Mouse (Mus musculus) lung, postnatal 0 days (tissue): ENCODE measurements at regions not wholly inside any gene's neighbourhood (a gene's known extent, or its start where the extent isn't known, plus 50 kb on each side); places are given as distances from the start of the nearest gene placed in this dataset.
A peak's percentile ranks its signal among the peaks of the same experiment; 100 is the strongest.

Experiments used
- ATAC-seq: fragments of 200-750 bp; cut with Nextera tagmentation; 2 replicates; pipeline ENCODE4 v1.8.0; 2017; ENCODE audit warnings: moderate library complexity
- DNase-seq: peaks from one replicate; pipeline ENCODE4 v3.0.0-alpha.2; 2016; ENCODE audit warnings: low spot score
- H3K27ac ChIP-seq: fragments of 300-500 bp; sonication (generic); 2 replicates; pipeline ENCODE4 v1.5.1; 2014; ENCODE audit warnings: antibody characterized with exemption, mild to moderate bottlenecking, low read length, mixed read lengths
- H3K27me3 ChIP-seq: fragments of 300-500 bp; sonication (generic); replicated peaks from 2 replicates; pipeline ENCODE4 v1.6.1; 2014; ENCODE audit warnings: low read length, mixed read lengths; ENCODE audit not compliant: insufficient read depth
- H3K36me3 ChIP-seq: fragments of 300-500 bp; sonication (generic); 2 replicates; pipeline ENCODE4 v1.6.1; 2014; ENCODE audit warnings: low read length, mixed read lengths; ENCODE audit not compliant: insufficient read depth
- H3K4me1 ChIP-seq: fragments of 300-500 bp; sonication (generic); 2 replicates; pipeline ENCODE4 v1.6.1; 2014; ENCODE audit warnings: antibody characterized with exemption, low read depth, low read length, mixed read lengths; ENCODE audit not compliant: insufficient read depth
- H3K4me2 ChIP-seq: fragments of 300-500 bp; sonication (generic); replicated peaks from 2 replicates; pipeline ENCODE4 v1.6.1; 2014; ENCODE audit warnings: low read depth, mild to moderate bottlenecking, low read length, moderate library complexity, mixed read lengths
- H3K4me3 ChIP-seq: fragments of 300-500 bp; sonication (generic); 2 replicates; pipeline ENCODE4 v1.5.1; 2014; ENCODE audit warnings: low read depth, low read length
- H3K9ac ChIP-seq: fragments of 300-500 bp; sonication (generic); replicated peaks from 2 replicates; pipeline ENCODE4 v1.6.1; 2014; ENCODE audit warnings: low read depth, mild to moderate bottlenecking
- H3K9me3 ChIP-seq: fragments of 300-500 bp; sonication (generic); 2 replicates; pipeline ENCODE4 v1.6.1; 2016; ENCODE audit warnings: low read length, mixed read lengths
- CTCF ChIP-seq: IDR thresholded peaks from 2 replicates; pipeline ENCODE4 v1.5.1; 2016; ENCODE audit warnings: antibody characterized with exemption, mild to moderate bottlenecking
- EP300 ChIP-seq: IDR thresholded peaks from 2 replicates; pipeline ENCODE4 v1.6.1; 2016; ENCODE audit warnings: antibody characterized with exemption, mild to moderate bottlenecking, control low read depth
- WGBS: fragments of 180-500 bp; shearing (Covaris S2); extraction: QIAGEN DNeasy Blood & Tissue Kit; methylation state at CpG from one replicate; pipeline ENCODE4 v1.1.7; 2014; 5-methylcytosine and 5-hydroxymethylcytosine counted together

DNA sequence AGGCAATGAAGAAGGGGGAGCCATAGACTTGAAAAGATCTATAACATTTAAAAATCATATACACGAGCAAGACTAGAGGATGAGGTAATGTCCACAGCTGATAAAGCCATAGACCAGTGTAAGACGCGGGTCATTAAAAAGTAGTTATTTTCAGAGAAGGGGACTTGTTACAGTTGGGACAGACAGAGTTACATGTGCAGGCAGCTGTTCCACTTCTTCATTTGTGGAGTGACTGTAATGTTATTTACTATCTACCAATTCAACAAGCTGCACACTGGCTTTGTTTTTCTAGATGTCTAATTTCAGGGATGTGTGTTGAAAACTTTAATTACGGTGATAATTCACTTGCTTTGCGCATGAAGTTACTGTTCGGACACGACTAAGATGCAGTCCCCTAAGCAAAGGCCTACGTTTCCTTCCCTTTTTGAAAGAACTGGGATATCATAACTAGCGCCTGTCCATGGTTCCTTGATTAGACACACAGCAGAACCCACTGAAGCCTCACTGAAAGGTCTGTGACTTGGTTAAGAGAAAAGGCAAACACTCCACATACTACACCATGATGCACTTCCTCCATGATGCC, 320.7 kb upstream of the Clint1 start:
- TF ChIP-seq EP300 (no peak), CTCF (no peak)
- no peaks in the 10 kb centered on the region for H3K9me3 ChIP-seq
- ATAC-seq (no peak), DNase-seq (no peak)
- no peaks in the 10 kb centered on the region for H3K27me3 ChIP-seq
- no peak overlapping the region for H3K4me2 ChIP-seq
- no peak overlapping the region for H3K4me3 ChIP-seq
- no peaks in the 10 kb centered on the region for H3K4me1 ChIP-seq
- H3K27ac ChIP-seq: no peak overlapping the region
- WGBS: 87% methylated on average over 9 of the region's 9 CpGs
- no peaks in the 10 kb centered on the region for H3K36me3 ChIP-seq
- no peak overlapping the region for H3K9ac ChIP-seq

DNA sequence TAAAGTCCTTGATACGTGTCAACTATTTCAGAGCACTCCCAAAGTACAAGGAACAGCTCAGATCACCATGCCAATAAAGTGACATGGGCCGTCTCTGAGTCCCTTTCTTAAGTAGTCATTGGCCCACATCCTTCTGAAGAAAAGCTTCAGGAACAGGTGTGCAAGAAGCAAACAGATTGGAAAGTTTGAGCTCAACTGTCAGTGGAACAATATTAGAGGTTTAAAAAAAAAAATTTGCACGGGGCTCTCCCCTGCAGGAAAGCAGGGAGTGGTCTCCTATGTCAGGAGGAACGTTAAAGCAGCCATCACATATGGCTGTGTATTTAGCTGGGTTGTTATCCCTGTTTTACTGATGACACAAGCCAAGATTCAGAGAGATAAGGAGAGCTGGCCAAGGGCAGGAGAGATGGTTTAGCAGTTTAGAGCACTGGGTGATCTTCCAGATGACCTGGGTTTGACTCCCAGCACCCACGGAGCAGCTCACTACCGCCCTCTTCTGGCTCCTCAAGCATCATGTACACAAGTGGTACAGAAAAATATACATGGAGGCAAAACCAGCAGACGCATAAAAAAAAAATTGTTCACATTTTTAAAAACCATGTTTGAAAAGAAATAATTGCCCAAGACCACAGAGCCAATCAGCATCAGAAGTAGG, 318.3 kb upstream of the Clint1 start:
- TF ChIP-seq CTCF (peak; percentile 44), EP300 (no peak)
- DNase-seq: no peak
- Histone ChIP-seq H3K9ac (no peak overlapping the region), H3K27ac (no peak overlapping the region), H3K4me3 (no peak overlapping the region), H3K4me1 (no peaks in the 10 kb centered on the region), H3K9me3 (no peaks in the 10 kb centered on the region), H3K4me2 (no peak overlapping the region), H3K36me3 (no peaks in the 10 kb centered on the region), H3K27me3 (no peaks in the 10 kb centered on the region)
- ATAC-seq: no peak
- 44% methylated on average over 7 of the region's 7 CpGs for WGBS

DNA sequence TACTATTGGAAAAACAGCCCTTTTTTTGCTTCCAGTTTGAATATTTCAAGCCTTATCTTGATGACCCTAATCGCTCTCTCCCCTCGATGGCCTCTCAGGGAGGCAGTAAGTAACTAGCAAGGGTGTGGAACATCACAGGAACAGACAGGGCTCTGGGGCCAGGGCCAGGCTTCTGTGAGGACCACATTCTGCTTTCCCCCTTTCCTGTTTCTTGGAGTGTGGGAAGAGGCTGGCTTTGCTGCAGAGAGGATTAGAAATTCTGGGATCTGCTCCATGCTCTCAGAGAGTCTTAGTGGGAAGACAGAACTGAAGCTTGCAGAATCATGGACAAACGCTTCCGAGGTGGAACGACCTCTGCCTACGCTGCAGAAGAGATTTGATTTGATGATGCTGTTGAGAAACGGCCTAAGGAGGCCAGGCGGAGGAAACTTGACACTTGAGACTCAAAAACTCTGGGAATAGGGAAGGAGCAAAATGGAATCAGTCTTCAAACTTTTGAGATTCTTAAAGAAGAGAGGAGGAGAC, 316.3 kb upstream of the Clint1 start:
- Histone ChIP-seq H3K36me3 (no peaks in the 10 kb centered on the region), H3K4me1 (no peaks in the 10 kb centered on the region), H3K4me3 (no peak overlapping the region), H3K4me2 (no peak overlapping the region), H3K9me3 (no peaks in the 10 kb centered on the region), H3K9ac (no peak overlapping the region), H3K27ac (no peak overlapping the region), H3K27me3 (no peaks in the 10 kb centered on the region)
- no peak for TF ChIP-seq CTCF
- TF ChIP-seq EP300: no peak
- DNase-seq (no peak), ATAC-seq (no peak)
- 33% methylated on average over 8 of the region's 8 CpGs for WGBS

DNA sequence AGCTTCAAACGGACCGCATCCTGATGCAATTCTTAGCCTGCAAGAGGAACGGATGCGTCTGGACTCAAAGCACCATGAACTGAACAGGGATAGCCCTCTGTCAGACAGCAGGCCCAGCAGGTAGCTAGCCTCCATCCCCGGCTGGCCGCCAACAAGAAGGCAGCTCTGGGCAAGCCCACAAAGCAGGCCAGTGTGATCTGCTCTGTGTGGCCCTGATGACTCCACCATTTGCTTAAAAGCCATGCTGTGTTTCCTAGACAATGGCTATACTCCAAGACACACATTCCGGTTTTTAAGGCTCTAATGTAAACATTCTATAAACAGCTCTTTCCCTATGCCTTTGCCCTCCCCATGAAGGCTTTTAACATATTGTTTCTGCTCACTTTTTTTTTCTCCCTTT, 313.8 kb upstream of the Clint1 start:
- H3K4me3 ChIP-seq: no peak overlapping the region
- H3K4me2 ChIP-seq: no peak overlapping the region
- H3K27ac ChIP-seq: no peak overlapping the region
- WGBS: 60% methylated on average over 7 of the region's 7 CpGs
- no peak overlapping the region for H3K9ac ChIP-seq
- no peaks in the 10 kb centered on the region for H3K9me3 ChIP-seq
- DNase-seq (no peak), ATAC-seq (no peak)
- no peaks in the 10 kb centered on the region for H3K27me3 ChIP-seq
- no peaks in the 10 kb centered on the region for H3K4me1 ChIP-seq
- no peaks in the 10 kb centered on the region for H3K36me3 ChIP-seq
- no peak for TF ChIP-seq EP300
- TF ChIP-seq CTCF: no peak

DNA sequence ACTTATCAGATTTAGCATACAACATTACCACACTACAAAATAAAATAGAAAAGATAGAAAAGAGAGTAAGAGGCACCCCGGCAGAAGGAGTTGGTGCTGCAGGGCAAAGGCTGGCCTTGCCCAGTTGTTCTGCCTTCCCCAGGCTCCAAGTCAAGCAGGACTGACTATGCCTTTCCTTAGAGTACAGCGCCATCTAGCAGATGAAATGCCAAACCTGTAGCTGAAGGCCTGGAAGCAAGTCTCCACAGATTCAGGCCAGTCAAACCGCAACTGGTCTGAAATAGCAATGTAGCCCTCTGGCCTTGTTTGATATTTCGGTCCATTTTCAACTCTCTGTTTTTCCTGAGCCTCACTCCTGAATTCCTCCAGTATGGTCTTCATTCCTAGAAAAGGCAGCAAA, 312.4 kb upstream of the Clint1 start:
- Histone ChIP-seq H3K27ac (no peak overlapping the region), H3K4me3 (no peak overlapping the region), H3K4me2 (no peak overlapping the region), H3K9me3 (no peaks in the 10 kb centered on the region), H3K36me3 (no peaks in the 10 kb centered on the region), H3K27me3 (no peaks in the 10 kb centered on the region), H3K9ac (no peak overlapping the region), H3K4me1 (no peaks in the 10 kb centered on the region)
- peak; percentile 86 for TF ChIP-seq CTCF
- no peak for TF ChIP-seq EP300
- 37% methylated on average over 4 of the region's 4 CpGs for WGBS
- peak; percentile 49 for ATAC-seq
- peak; percentile 75 for DNase-seq

DNA sequence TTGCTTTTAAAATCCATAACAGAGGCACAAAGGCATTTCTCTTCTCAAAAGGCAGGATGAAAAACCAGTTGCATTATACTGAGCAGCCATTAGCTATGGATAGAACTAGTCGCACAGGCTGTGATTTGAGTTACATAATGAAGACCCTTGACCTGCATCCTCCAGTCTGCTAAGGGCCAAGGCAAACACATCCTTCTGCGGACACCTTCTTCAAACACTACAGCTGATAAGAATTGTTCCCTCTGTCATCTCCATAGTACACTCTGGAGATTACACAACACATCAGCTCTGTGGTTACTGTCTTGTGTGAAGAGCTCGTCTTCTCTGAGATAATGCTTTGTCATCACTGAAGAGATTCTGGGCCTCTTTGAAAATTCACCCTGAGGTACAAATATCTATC, 307.3 kb upstream of the Clint1 start:
- DNase-seq (no peak), ATAC-seq (no peak)
- H3K4me3 ChIP-seq: no peak overlapping the region
- no peaks in the 10 kb centered on the region for H3K4me1 ChIP-seq
- no peaks in the 10 kb centered on the region for H3K36me3 ChIP-seq
- 33% methylated on average over 3 of the region's 3 CpGs for WGBS
- no peak overlapping the region for H3K4me2 ChIP-seq
- no peaks in the 10 kb centered on the region for H3K9me3 ChIP-seq
- H3K9ac ChIP-seq: no peak overlapping the region
- H3K27ac ChIP-seq: no peak overlapping the region
- H3K27me3 ChIP-seq: no peaks in the 10 kb centered on the region
- no peak for TF ChIP-seq EP300
- TF ChIP-seq CTCF: no peak
